Mouse (Mus musculus) thymus, adult 2 months (tissue): ENCODE results near the gene Bod1l.

Experiments used
- CTCF ChIP-seq: fragments of 200-500 bp; IDR thresholded peaks from 2 replicates; pipeline ENCODE4 v1.5.1; 2012; ENCODE audit warnings: mild to moderate bottlenecking, control low read depth, low read length, moderate library complexity, borderline replicate concordance; ENCODE audit not compliant: control insufficient read depth, poor library complexity, insufficient read depth; ENCODE audit errors: extremely low read depth
- POLR2A ChIP-seq: fragments of 200-500 bp; IDR thresholded peaks from 2 replicates; pipeline ENCODE4 v1.6.1; 2012; ENCODE audit warnings: mild to moderate bottlenecking, low read length, control low read depth, moderate library complexity; ENCODE audit not compliant: control insufficient read depth, poor library complexity, insufficient read depth; ENCODE audit errors: extremely low read depth

- TF ChIP-seq CTCF (no peak), POLR2A (no peak)
Measured at GRCm38 (mm10) chr5:41756396-41756795, 87.7 kb downstream of the Bod1l start.
